Mouse (Mus musculus): Measurements from ENCODE around the gene Igsf9b.

The Igsf9b gene

GRCm38 (mm10) chr9:27298411-27299285, at the start of gene Igsf9b:
Igsf9b (plus strand) TSS chr9:27299204.
- DNase-seq (ENCODE audit: low spot score in 2 of 2), result peak; percentile 94 to 95

- no peak for DNase-seq (ENCODE audit: low spot score in 2 of 2)
Observed at GRCm38 (mm10) chr9:27252034-27252714, 46.8 kb upstream of the Igsf9b start.

GRCm38 (mm10) chr9:27256454-27256853, 42.5 kb upstream of the Igsf9b start:
- no peak for DNase-seq (ENCODE audit: low spot score in 2 of 2)

- no peak for DNase-seq (ENCODE audit: low spot score in 2 of 2)
Observed at GRCm38 (mm10) chr9:27260378-27260947, 38.5 kb upstream of the Igsf9b start.

GRCm38 (mm10) chr9:27261905-27262304, 37.1 kb upstream of the Igsf9b start:
- DNase-seq (ENCODE audit: low spot score in 2 of 2), result no peak

- no peak for DNase-seq (ENCODE audit: low spot score in 2 of 2)
Observed at GRCm38 (mm10) chr9:27265009-27265408, 34.0 kb upstream of the Igsf9b start.

GRCm38 (mm10) chr9:27267878-27268277, 31.1 kb upstream of the Igsf9b start:
- no peak for DNase-seq (ENCODE audit: low spot score in 2 of 2)

GRCm38 (mm10) chr9:27268493-27268892, 30.5 kb upstream of the Igsf9b start:
- DNase-seq (ENCODE audit: low spot score in 2 of 2), result no peak

- no peak for DNase-seq (ENCODE audit: low spot score in 2 of 2)
Observed at GRCm38 (mm10) chr9:27269322-27269721, 29.7 kb upstream of the Igsf9b start.

GRCm38 (mm10) chr9:27269904-27270303, 29.1 kb upstream of the Igsf9b start:
- no peak for DNase-seq (ENCODE audit: low spot score in 2 of 2)

GRCm38 (mm10) chr9:27271899-27272298, 27.1 kb upstream of the Igsf9b start:
- DNase-seq (ENCODE audit: low spot score in 2 of 2), result no peak

GRCm38 (mm10) chr9:27272858-27273257, 26.1 kb upstream of the Igsf9b start:
- no peak for DNase-seq (ENCODE audit: low spot score in 2 of 2)

GRCm38 (mm10) chr9:27276282-27276839, 22.6 kb upstream of the Igsf9b start:
- no peak for DNase-seq (ENCODE audit: low spot score in 2 of 2)

GRCm38 (mm10) chr9:27277401-27278087, 21.5 kb upstream of the Igsf9b start:
- DNase-seq (ENCODE audit: low spot score in 2 of 2), result no peak

GRCm38 (mm10) chr9:27279041-27279440, 20.0 kb upstream of the Igsf9b start:
- DNase-seq (ENCODE audit: low spot score in 2 of 2), result no peak

- no peak for DNase-seq (ENCODE audit: low spot score in 2 of 2)
Observed at GRCm38 (mm10) chr9:27280976-27281375, 18.0 kb upstream of the Igsf9b start.

GRCm38 (mm10) chr9:27285719-27286249, 13.2 kb upstream of the Igsf9b start:
- DNase-seq (ENCODE audit: low spot score in 2 of 2), result no peak

- no peak for DNase-seq (ENCODE audit: low spot score in 2 of 2)
Observed at GRCm38 (mm10) chr9:27286296-27286695, 12.7 kb upstream of the Igsf9b start.

GRCm38 (mm10) chr9:27286859-27287258, 12.1 kb upstream of the Igsf9b start:
- no peak for DNase-seq (ENCODE audit: low spot score in 2 of 2)

- peak in 1 of 2 experiments; percentile 24 for DNase-seq (ENCODE audit: low spot score in 2 of 2)
Observed at GRCm38 (mm10) chr9:27287419-27287818, 11.6 kb upstream of the Igsf9b start.

- DNase-seq (ENCODE audit: low spot score in 2 of 2), result no peak
Observed at GRCm38 (mm10) chr9:27288442-27288841, 10.6 kb upstream of the Igsf9b start.
